Mouse (Mus musculus): ENCODE data around the gene Ndufs3. TPM values are rescaled to one million over a fixed set of nuclear protein-coding genes. Genes with fewer than 3 reads are reported as not detected.

The Ndufs3 gene
- total RNA-seq, 1 experiment: 109 TPM

GRCm38 (mm10) chr2:90880144-90880785 is 24.4 kb downstream of the Ndufs3 start:
- no peaks in the 10 kb centered on the region for H3K36me3 ChIP-seq (ENCODE audit: control insufficient read depth, insufficient read depth, low read length, poor library complexity, severe bottlenecking)
- H3K4me1 ChIP-seq (ENCODE audit: control insufficient read depth in 2 of 2, insufficient read depth in 2 of 2, low read length in 2 of 2, poor library complexity in 1 of 2): peaks cover 0 to 7% of the 10 kb centered on the region in 2 experiments; a peak in 1 of 4 replicates
- DNase-seq (ENCODE audit: low read depth, low spot score): no peak
- in situ Hi-C loops (cut with MboI; ENCODE audit: low sequenced_read_pairs in 2 of 2, unreplicated experiment in 2 of 2): no loop called here
- no peak for TF ChIP-seq HCFC1 (IDR thresholded peaks at IDR 0.05; ENCODE audit: borderline replicate concordance, insufficient read depth, low read length)
- TF ChIP-seq MAFK (IDR thresholded peaks at IDR 0.05; ENCODE audit: insufficient read depth, low read depth, low read length): no peak
- no peak for TF ChIP-seq ZNF384 (IDR thresholded peaks at IDR 0.05; ENCODE audit: low read depth, low read length)
- no peak for TF ChIP-seq CHD2 (IDR thresholded peaks at IDR 0.05; ENCODE audit: low read depth, low read length)
- no peak for TF ChIP-seq ZC3H11A (IDR thresholded peaks at IDR 0.05; ENCODE audit: borderline replicate concordance, low read depth, low read length)
- H3K9ac ChIP-seq (ENCODE audit: insufficient read depth, low read depth, low read length, poor library complexity, severe bottlenecking): no peak overlapping the region
- H3K27ac ChIP-seq (ENCODE audit: insufficient read depth, low read depth, low read length, poor library complexity, severe bottlenecking): no peak overlapping the region
- no peaks in the 10 kb centered on the region for H3K9me3 ChIP-seq (ENCODE audit: control insufficient read depth, insufficient read depth, low read depth, low read length)
- no peak overlapping the region for H3K4me3 ChIP-seq (ENCODE audit: insufficient read depth in 1 of 2, low read depth in 1 of 2, low read length in 2 of 2, poor library complexity in 1 of 2, severe bottlenecking in 1 of 2)

- H3K9me3 ChIP-seq (ENCODE audit: control insufficient read depth, insufficient read depth, low read depth, low read length): no peaks in the 10 kb centered on the region
- TF ChIP-seq CHD2 (IDR thresholded peaks at IDR 0.05; ENCODE audit: low read depth, low read length): no peak
- no peak for TF ChIP-seq ZC3H11A (IDR thresholded peaks at IDR 0.05; ENCODE audit: borderline replicate concordance, low read depth, low read length)
- TF ChIP-seq HCFC1 (IDR thresholded peaks at IDR 0.05; ENCODE audit: borderline replicate concordance, insufficient read depth, low read length): no peak
- no peak for TF ChIP-seq ZNF384 (IDR thresholded peaks at IDR 0.05; ENCODE audit: low read depth, low read length)
- no peak for TF ChIP-seq MAFK (IDR thresholded peaks at IDR 0.05; ENCODE audit: insufficient read depth, low read depth, low read length)
- no peaks in the 10 kb centered on the region for H3K4me1 ChIP-seq (ENCODE audit: control insufficient read depth in 2 of 2, insufficient read depth in 2 of 2, low read length in 2 of 2, poor library complexity in 1 of 2)
- H3K4me3 ChIP-seq (ENCODE audit: insufficient read depth in 1 of 2, low read depth in 1 of 2, low read length in 2 of 2, poor library complexity in 1 of 2, severe bottlenecking in 1 of 2): no peak overlapping the region
- H3K27ac ChIP-seq (ENCODE audit: insufficient read depth, low read depth, low read length, poor library complexity, severe bottlenecking): no peak overlapping the region
- no peak for DNase-seq (ENCODE audit: low read depth, low spot score)
- H3K9ac ChIP-seq (ENCODE audit: insufficient read depth, low read depth, low read length, poor library complexity, severe bottlenecking): no peak overlapping the region
- no peaks in the 10 kb centered on the region for H3K36me3 ChIP-seq (ENCODE audit: control insufficient read depth, insufficient read depth, low read length, poor library complexity, severe bottlenecking)
- in situ Hi-C loops (cut with MboI; ENCODE audit: low sequenced_read_pairs in 2 of 2, unreplicated experiment in 2 of 2): no loop called here
These were observed 25.2 kb downstream of the Ndufs3 start for GRCm38 (mm10) chr2:90879419-90879818.

GRCm38 (mm10) chr2:90877584-90878259 is 26.9 kb downstream of the Ndufs3 start:
- H3K4me3 ChIP-seq (ENCODE audit: insufficient read depth in 1 of 2, low read depth in 1 of 2, low read length in 2 of 2, poor library complexity in 1 of 2, severe bottlenecking in 1 of 2): no peak overlapping the region
- H3K4me1 ChIP-seq (ENCODE audit: control insufficient read depth in 2 of 2, insufficient read depth in 2 of 2, low read length in 2 of 2, poor library complexity in 1 of 2): no peaks in the 10 kb centered on the region
- H3K27ac ChIP-seq (ENCODE audit: insufficient read depth, low read depth, low read length, poor library complexity, severe bottlenecking): no peak overlapping the region
- TF ChIP-seq HCFC1 (IDR thresholded peaks at IDR 0.05; ENCODE audit: borderline replicate concordance, insufficient read depth, low read length): no peak
- no peak for TF ChIP-seq CHD2 (IDR thresholded peaks at IDR 0.05; ENCODE audit: low read depth, low read length)
- TF ChIP-seq MAFK (IDR thresholded peaks at IDR 0.05; ENCODE audit: insufficient read depth, low read depth, low read length): no peak
- TF ChIP-seq ZC3H11A (IDR thresholded peaks at IDR 0.05; ENCODE audit: borderline replicate concordance, low read depth, low read length): no peak
- TF ChIP-seq ZNF384 (IDR thresholded peaks at IDR 0.05; ENCODE audit: low read depth, low read length): no peak
- no peaks in the 10 kb centered on the region for H3K9me3 ChIP-seq (ENCODE audit: control insufficient read depth, insufficient read depth, low read depth, low read length)
- no peak for DNase-seq (ENCODE audit: low read depth, low spot score)
- no peaks in the 10 kb centered on the region for H3K36me3 ChIP-seq (ENCODE audit: control insufficient read depth, insufficient read depth, low read length, poor library complexity, severe bottlenecking)
- in situ Hi-C loops (cut with MboI; ENCODE audit: low sequenced_read_pairs in 2 of 2, unreplicated experiment in 2 of 2): no loop called here
- no peak overlapping the region for H3K9ac ChIP-seq (ENCODE audit: insufficient read depth, low read depth, low read length, poor library complexity, severe bottlenecking)

- no peak overlapping the region for H3K9ac ChIP-seq (ENCODE audit: insufficient read depth, low read depth, low read length, poor library complexity, severe bottlenecking)
- H3K9me3 ChIP-seq (ENCODE audit: control insufficient read depth, insufficient read depth, low read depth, low read length): no peaks in the 10 kb centered on the region
- no peak overlapping the region for H3K4me3 ChIP-seq (ENCODE audit: insufficient read depth in 1 of 2, low read depth in 1 of 2, low read length in 2 of 2, poor library complexity in 1 of 2, severe bottlenecking in 1 of 2)
- in situ Hi-C loops (cut with MboI; ENCODE audit: low sequenced_read_pairs in 2 of 2, unreplicated experiment in 2 of 2): no loop called here
- H3K4me1 ChIP-seq (ENCODE audit: control insufficient read depth in 2 of 2, insufficient read depth in 2 of 2, low read length in 2 of 2, poor library complexity in 1 of 2): no peaks in the 10 kb centered on the region
- no peaks in the 10 kb centered on the region for H3K36me3 ChIP-seq (ENCODE audit: control insufficient read depth, insufficient read depth, low read length, poor library complexity, severe bottlenecking)
- no peak for TF ChIP-seq HCFC1 (IDR thresholded peaks at IDR 0.05; ENCODE audit: borderline replicate concordance, insufficient read depth, low read length)
- TF ChIP-seq ZNF384 (IDR thresholded peaks at IDR 0.05; ENCODE audit: low read depth, low read length): no peak
- no peak for TF ChIP-seq MAFK (IDR thresholded peaks at IDR 0.05; ENCODE audit: insufficient read depth, low read depth, low read length)
- no peak overlapping the region for H3K27ac ChIP-seq (ENCODE audit: insufficient read depth, low read depth, low read length, poor library complexity, severe bottlenecking)
- no peak for DNase-seq (ENCODE audit: low read depth, low spot score)
These were observed 29.4 kb downstream of the Ndufs3 start for GRCm38 (mm10) chr2:90875239-90875638.

All from ES-E14 (cell line).